Mouse (Mus musculus) ES-Bruce4 (cell line): ENCODE measurements around the gene Nid2. TPM values are rescaled to one million over a fixed set of nuclear protein-coding genes. Genes with fewer than 3 reads are reported as not detected.

Experiments used
- H3K27ac ChIP-seq: 2 replicates; pipeline ENCODE4 v1.5.1; 2012; ENCODE audit warnings: low read length, inconsistent platforms; ENCODE audit not compliant: insufficient read depth
- H3K27me3 ChIP-seq: 2 replicates; pipeline ENCODE4 v1.6.1; 2012; ENCODE audit warnings: mild to moderate bottlenecking, low read length, inconsistent platforms; ENCODE audit not compliant: control insufficient read depth, poor library complexity, insufficient read depth, severe bottlenecking
- H3K36me3 ChIP-seq: 2 replicates; pipeline ENCODE4 v1.6.1; 2012; ENCODE audit warnings: inconsistent platforms, mild to moderate bottlenecking, low read length, moderate library complexity; ENCODE audit not compliant: control insufficient read depth, poor library complexity, insufficient read depth, severe bottlenecking
- H3K4me1 ChIP-seq: one replicate; pipeline ENCODE4 v1.8.1; 2011; ENCODE audit warnings: low read length; ENCODE audit not compliant: control insufficient read depth, insufficient read depth
- H3K4me3 ChIP-seq: 2 replicates; pipeline ENCODE4 v1.5.1; 2011; ENCODE audit warnings: low read depth, mild to moderate bottlenecking, low read length
- H3K9ac ChIP-seq: 2 replicates; pipeline ENCODE4 v1.6.1; 2012; ENCODE audit warnings: low read depth, mild to moderate bottlenecking, inconsistent platforms; ENCODE audit not compliant: poor library complexity, severe bottlenecking
- H3K9me3 ChIP-seq: replicated peaks from 2 replicates; pipeline ENCODE4 v1.6.1; 2012; ENCODE audit warnings: mild to moderate bottlenecking, low read length, inconsistent platforms; ENCODE audit not compliant: control insufficient read depth, poor library complexity, insufficient read depth, severe bottlenecking
- CTCF ChIP-seq: IDR thresholded peaks from one replicate; pipeline ENCODE4 v1.8.1; 2011; ENCODE audit warnings: low read depth, low read length
- EP300 ChIP-seq: IDR thresholded peaks from 2 replicates; pipeline ENCODE4 v1.6.1; 2011; ENCODE audit warnings: low read depth, low read length; ENCODE audit not compliant: insufficient read depth
- POLR2A ChIP-seq: IDR thresholded peaks from one replicate; pipeline ENCODE4 v1.8.1; 2011; ENCODE audit warnings: low read length; ENCODE audit not compliant: insufficient read depth
- polyA plus RNA-seq: library from polyadenylated mRNA; stranded (reverse); fragments of >200 nt; gene quantifications from 2 replicates; pipeline ENCODE4 v1.2.4, GENCODE M21; 2011; ENCODE audit warnings: low read depth; ENCODE audit not compliant: missing spikeins, insufficient read depth, insufficient read length

Gene Nid2
- polyA plus RNA-seq, 1 experiment: 125 TPM

DNA sequence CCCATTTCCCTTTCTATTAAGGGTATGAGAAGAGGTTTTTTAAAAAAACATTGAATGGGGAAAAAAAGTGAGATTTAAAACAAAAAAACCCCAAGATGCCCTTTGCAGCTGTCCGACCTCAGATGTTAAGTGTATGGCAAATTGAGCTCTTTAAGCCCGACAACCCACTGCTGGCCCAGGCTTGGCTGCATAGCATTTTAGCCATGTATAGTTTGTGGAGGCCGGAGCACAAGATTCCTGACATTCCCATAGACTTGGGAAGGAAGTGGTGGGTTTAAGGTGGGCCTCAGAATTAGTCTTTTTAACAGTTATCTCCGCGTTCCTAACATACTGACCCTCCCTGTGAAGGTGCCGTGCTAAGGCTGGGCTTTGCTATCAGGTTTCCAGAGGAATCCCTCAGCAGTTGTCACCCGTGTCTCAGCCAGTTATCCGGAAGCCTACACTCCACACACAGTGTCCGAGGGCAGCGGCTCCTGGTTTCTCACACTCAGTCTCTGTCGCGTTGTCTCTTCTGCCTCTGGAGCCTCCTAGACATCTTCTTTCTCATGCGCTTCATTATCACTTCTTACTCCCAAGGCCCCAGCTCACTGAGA lies 23.1 kb downstream of the Nid2 start:
- H3K27ac ChIP-seq: no peak overlapping the region
- no peaks in the 10 kb centered on the region; the same call in 1 of the 2 replicates for H3K9me3 ChIP-seq
- no peak overlapping the region for H3K9ac ChIP-seq
- H3K4me1 ChIP-seq: no peaks in the 10 kb centered on the region
- TF ChIP-seq POLR2A: no peak
- no peak for TF ChIP-seq EP300
- TF ChIP-seq CTCF: no peak
- H3K27me3 ChIP-seq: no peaks in the 10 kb centered on the region
- H3K4me3 ChIP-seq: no peak overlapping the region
- peaks cover 14% of the 10 kb centered on the region for H3K36me3 ChIP-seq

DNA sequence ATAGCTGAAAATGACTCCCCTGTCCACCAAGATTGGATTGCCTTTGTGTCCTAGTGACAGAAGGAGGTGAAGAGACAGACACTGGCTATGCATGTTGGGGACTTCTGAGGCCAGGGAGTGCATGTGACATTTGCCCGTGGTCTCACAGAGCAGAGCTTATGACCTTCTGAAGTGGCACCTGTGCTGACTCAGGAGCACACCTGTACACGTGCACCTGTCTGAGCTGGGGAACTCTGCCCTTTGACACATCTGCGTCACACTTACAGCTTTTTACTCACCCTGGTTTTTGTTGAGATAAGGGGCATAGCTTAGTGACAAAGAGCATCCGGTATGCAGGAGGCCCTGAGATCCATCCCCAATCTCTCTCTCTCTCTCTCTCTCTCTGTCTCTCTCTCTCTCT lies 24.4 kb downstream of the Nid2 start:
- H3K4me1 ChIP-seq: no peaks in the 10 kb centered on the region
- TF ChIP-seq CTCF (no peak), POLR2A (no peak), EP300 (no peak)
- H3K9ac ChIP-seq: no peak overlapping the region
- no peak overlapping the region for H3K4me3 ChIP-seq
- H3K36me3 ChIP-seq: peaks cover 19% of the 10 kb centered on the region
- H3K9me3 ChIP-seq: no peaks in the 10 kb centered on the region; the same call in 1 of the 2 replicates
- no peak overlapping the region for H3K27ac ChIP-seq
- no peaks in the 10 kb centered on the region for H3K27me3 ChIP-seq

DNA sequence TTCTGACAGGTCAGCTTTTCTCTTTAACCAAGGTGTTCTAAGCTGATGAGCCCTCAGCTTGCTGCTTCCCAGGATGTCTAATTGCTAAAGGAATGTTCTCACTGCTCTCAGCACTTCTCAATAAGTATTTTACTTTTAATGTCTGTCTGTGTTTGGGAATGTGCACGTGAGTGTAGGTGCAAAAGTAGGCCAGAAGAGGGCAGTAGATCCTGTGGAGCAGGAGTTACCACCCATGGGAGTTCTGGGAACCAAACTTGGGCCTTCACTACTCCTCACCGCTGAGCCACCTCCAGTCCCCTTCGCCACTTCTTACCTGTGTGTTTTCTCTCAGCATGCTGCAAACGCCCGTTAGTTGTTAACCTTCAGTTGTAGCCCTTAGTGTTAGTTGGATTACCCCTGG lies 25.1 kb downstream of the Nid2 start:
- no peaks in the 10 kb centered on the region for H3K4me1 ChIP-seq
- peaks cover 22% of the 10 kb centered on the region for H3K36me3 ChIP-seq
- peak overlapping the region; percentile 13 for H3K27ac ChIP-seq
- no peak overlapping the region for H3K9ac ChIP-seq
- TF ChIP-seq EP300 (no peak), CTCF (peak; percentile 24)
- no peaks in the 10 kb centered on the region; the same call in 1 of the 2 replicates for H3K9me3 ChIP-seq
- H3K4me3 ChIP-seq: no peak overlapping the region
- H3K27me3 ChIP-seq: no peaks in the 10 kb centered on the region

DNA sequence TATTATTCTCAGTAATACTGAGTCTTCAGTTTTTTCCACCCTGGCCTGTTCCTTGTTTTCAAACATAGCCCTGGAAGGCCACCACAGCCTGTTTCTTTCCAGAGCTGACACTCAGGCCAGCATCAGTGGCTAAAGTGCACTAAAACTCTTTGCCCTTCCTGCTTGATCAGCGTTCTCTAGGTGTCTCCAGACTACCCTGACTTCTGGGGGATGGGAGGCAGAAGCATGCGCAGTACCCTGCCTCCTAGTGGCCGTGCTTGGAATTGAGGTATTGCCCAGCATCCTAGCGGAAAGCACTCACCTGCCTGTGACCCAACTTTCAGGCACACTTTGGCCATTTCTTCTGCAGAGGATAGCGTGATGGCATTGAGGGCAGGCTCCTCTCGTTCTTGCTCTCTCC lies 25.8 kb downstream of the Nid2 start:
- Histone ChIP-seq H3K4me3 (no peak overlapping the region), H3K27me3 (no peaks in the 10 kb centered on the region), H3K4me1 (no peaks in the 10 kb centered on the region), H3K9me3 (no peaks in the 10 kb centered on the region; the same call in 1 of the 2 replicates), H3K36me3 (peaks cover 25% of the 10 kb centered on the region), H3K9ac (no peak overlapping the region), H3K27ac (peak overlapping the region; percentile 13; the same call in 1 of the 2 replicates)
- peak; percentile 94 for TF ChIP-seq CTCF
- no peak for TF ChIP-seq POLR2A

DNA sequence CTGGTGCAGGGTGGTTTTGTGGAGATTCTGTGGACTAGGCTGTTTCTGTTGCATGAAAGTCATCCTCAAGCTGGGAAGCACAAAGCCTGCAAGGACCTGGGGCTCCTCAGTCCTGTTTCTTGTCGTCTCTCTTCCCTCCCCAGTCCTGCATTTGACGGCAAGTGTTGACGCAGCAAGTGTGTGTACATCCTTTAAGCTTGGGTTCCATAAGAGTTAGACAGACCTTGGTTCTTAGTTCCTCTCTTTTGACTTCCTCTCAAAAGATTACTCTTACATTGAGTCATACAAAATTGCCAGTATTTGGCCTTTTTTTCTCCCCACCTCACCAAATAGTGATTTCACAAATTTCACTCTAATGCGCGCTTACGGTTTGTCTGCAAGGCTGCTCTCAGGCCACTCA lies 26.3 kb downstream of the Nid2 start:
- no peak overlapping the region for H3K9ac ChIP-seq
- H3K4me3 ChIP-seq: no peak overlapping the region
- H3K9me3 ChIP-seq: no peaks in the 10 kb centered on the region; the same call in 1 of the 2 replicates
- no peak overlapping the region for H3K27ac ChIP-seq
- H3K36me3 ChIP-seq: peaks cover 25% of the 10 kb centered on the region
- no peaks in the 10 kb centered on the region for H3K4me1 ChIP-seq
- TF ChIP-seq EP300 (no peak), CTCF (no peak), POLR2A (no peak)
- H3K27me3 ChIP-seq: no peaks in the 10 kb centered on the region

DNA sequence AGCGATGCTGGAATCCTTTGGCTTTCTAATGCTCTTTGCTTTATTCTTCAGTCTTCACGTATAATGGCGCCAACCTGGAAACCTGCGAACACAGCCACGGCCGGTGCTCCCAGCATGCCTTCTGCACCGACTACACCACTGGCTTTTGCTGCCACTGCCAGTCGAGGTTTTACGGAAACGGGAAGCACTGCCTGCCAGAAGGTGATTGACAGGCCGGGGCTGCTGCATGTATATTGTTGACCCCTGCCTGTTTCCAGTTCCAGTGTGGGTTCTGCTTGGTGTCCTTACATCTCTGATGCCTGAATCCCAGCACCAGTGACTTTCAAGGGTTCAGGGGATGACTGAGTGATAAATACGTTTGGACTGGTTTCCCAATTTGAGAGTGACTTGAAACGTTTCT lies 26.9 kb downstream of the Nid2 start:
- Histone ChIP-seq H3K9ac (no peak overlapping the region), H3K36me3 (peaks cover 25% of the 10 kb centered on the region), H3K9me3 (no peaks in the 10 kb centered on the region; the same call in 1 of the 2 replicates), H3K4me1 (no peaks in the 10 kb centered on the region), H3K27ac (no peak overlapping the region), H3K27me3 (no peaks in the 10 kb centered on the region), H3K4me3 (no peak overlapping the region)
- TF ChIP-seq CTCF (no peak), POLR2A (no peak), EP300 (no peak)
